Mouse (Mus musculus) liver, postnatal 0 days (tissue): ENCODE measurements around the gene Grk6.

Experiments used
- CTCF ChIP-seq: sonication (generic); IDR thresholded peaks from 2 replicates; pipeline ENCODE4 v1.5.1; 2016; ENCODE audit warnings: antibody characterized with exemption, low read depth
- EP300 ChIP-seq: IDR thresholded peaks from 2 replicates; pipeline ENCODE4 v1.6.1; 2016; ENCODE audit warnings: antibody characterized with exemption, low read depth, mild to moderate bottlenecking

GRCm38 (mm10) chr13:55479929-55480328, 35.1 kb downstream of the Grk6 start:
- no peak for TF ChIP-seq CTCF
- no peak for TF ChIP-seq EP300
